Mouse (Mus musculus) liver, postnatal 0 days (tissue): ENCODE results near the gene Sdha.
A peak's percentile ranks its signal among the peaks of the same experiment; 100 is the strongest.

Source experiments
- CTCF ChIP-seq: sonication (generic); IDR thresholded peaks from 2 replicates; pipeline ENCODE4 v1.5.1; 2016; ENCODE audit warnings: antibody characterized with exemption, low read depth
- EP300 ChIP-seq: IDR thresholded peaks from 2 replicates; pipeline ENCODE4 v1.6.1; 2016; ENCODE audit warnings: antibody characterized with exemption, low read depth, mild to moderate bottlenecking

DNA sequence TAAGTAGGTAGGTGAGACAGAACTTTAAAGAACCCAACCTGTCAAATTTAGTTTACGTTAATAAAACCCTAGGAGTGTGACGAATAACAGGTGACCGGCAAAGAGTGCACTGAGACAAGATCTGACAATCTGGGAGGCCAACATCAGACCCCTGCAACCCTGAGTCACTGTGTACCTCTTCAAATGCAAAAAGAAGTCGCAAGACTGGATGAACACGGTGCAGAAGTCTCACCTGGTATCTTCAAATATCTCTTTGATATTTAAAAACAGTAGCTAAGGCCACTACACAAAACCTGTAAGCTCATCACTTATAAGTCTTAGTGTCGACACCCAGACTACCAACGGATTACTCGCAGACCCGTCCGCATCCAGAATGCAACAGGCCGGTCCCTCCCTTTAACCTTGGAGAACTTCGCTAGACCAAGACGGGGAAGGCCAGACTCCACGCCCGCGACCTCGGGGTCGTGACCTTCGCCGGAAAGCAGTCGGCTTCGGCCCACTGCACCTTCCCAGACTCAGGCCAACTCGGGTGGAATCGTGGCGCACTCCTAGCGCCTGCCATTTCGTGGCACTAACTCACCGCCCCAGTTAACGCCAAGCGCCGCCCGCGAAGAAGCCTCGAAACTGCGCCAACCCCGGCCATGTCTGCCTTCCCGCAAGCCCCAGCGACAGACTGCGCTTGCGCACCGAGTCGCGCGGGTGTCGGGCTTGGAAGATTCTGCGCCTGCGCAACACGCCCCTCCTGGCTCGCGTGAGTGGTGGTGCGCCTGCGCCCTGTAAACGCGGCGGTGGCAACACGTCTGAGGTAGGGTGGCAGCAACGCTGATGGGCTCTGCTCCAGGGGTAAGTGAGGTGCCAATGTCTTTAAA, at the start of gene Sdha, which contains the start of gene Ccdc127:
- TF ChIP-seq CTCF (peak; percentile 31), EP300 (no peak)
